Comparison of ENCODE assay signal across 8 mouse cellular contexts in the genomic region with DNA sequence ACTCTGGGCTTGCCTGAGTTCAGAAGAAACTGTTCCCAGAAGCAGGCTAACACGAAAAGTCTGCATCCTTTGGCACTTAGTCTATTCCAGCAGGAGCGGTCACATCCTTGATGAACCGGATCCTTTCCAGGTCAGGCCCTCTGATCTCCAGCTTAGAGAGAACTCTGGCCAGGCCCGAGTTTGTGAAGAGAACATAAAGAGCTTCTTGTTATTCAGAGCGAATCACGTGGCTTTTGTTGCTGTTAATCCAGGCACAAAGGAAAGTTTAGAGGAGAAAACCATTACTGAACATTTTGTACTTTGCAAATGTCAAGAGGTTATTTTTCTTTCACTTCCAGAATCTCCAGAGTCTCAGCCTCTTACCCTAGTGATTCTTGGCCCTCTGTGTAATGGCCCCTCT. TPM values are rescaled to one million over a fixed set of nuclear protein-coding genes. Genes with fewer than 3 reads are reported as not detected.
DNase-seq lines count a peak whose midpoint lies in the region; ATAC-seq and TF ChIP-seq lines count a peak whose summit lies in the region.

No protein-coding gene starts in this region.

- 9% methylated on average over 6 of the region's 6 CpGs for WGBS in forebrain, embryonic 14.5 days
- 10% methylated on average over 6 of the region's 6 CpGs for WGBS in forebrain, embryonic 12.5 days
- 62% methylated on average over 6 of the region's 6 CpGs for WGBS in lung, adult 2 months

- DNase-seq in forebrain, embryonic 14.5 days (ENCODE audit: low spot score) = peak; percentile 14
- peak; percentile 46 to 57 for DNase-seq in lung, adult 18-20 months
- no peak for DNase-seq in lung, adult 2 months
- peak; percentile 53 for DNase-seq in embryo, embryonic 10.5 days (ENCODE audit: low spot score)
- peak; percentile 13 for DNase-seq in mesoderm, embryonic 11.5 days (ENCODE audit: low read depth, low spot score)
- no peak for DNase-seq in cerebellum, adult 18-20 months
- DNase-seq in yolk sac, embryonic 10.5 days (ENCODE audit: low spot score) = no peak

- no peaks in the 10 kb centered on the region for H3K4me1 ChIP-seq in forebrain, embryonic 14.5 days (ENCODE audit: control insufficient read depth, insufficient read depth, low read length)
- H3K4me1 ChIP-seq in forebrain, embryonic 12.5 days = peaks cover 12% of the 10 kb centered on the region
- H3K4me1 ChIP-seq in lung, adult 2 months (ENCODE audit: control insufficient read depth, insufficient read depth, low read length) = peaks cover 6% of the 10 kb centered on the region

- no peaks in the 10 kb centered on the region for H3K36me3 ChIP-seq in forebrain, embryonic 14.5 days (ENCODE audit: control insufficient read depth, insufficient read depth, low read length)
- no peaks in the 10 kb centered on the region for H3K36me3 ChIP-seq in forebrain, embryonic 12.5 days (replicated peaks)

- H3K27ac ChIP-seq in forebrain, embryonic 14.5 days (ENCODE audit: low read depth, low read length) = no peak overlapping the region
- H3K27ac ChIP-seq in forebrain, embryonic 12.5 days = no peak overlapping the region

- H3K4me2 ChIP-seq in forebrain, embryonic 14.5 days (ENCODE audit: low read length) = no peak overlapping the region
- H3K4me2 ChIP-seq in forebrain, embryonic 12.5 days = no peak overlapping the region

- no peaks in the 10 kb centered on the region for H3K27me3 ChIP-seq in forebrain, embryonic 14.5 days (replicated peaks; ENCODE audit: control insufficient read depth, insufficient read depth, low read length)
- no peaks in the 10 kb centered on the region for H3K27me3 ChIP-seq in forebrain, embryonic 12.5 days

- no peaks in the 10 kb centered on the region for H3K9me3 ChIP-seq in forebrain, embryonic 14.5 days (replicated peaks; ENCODE audit: control insufficient read depth, low read length)
- H3K9me3 ChIP-seq in forebrain, embryonic 12.5 days = no peaks in the 10 kb centered on the region

- no peak overlapping the region for H3K4me3 ChIP-seq in forebrain, embryonic 14.5 days (ENCODE audit: low read depth, low read length)
- H3K4me3 ChIP-seq in forebrain, embryonic 12.5 days (replicated peaks) = no peak overlapping the region
- H3K4me3 ChIP-seq in lung, adult 2 months (replicated peaks; ENCODE audit: extremely low read depth, low read depth, low read length) = no peak overlapping the region

- H3K9ac ChIP-seq in forebrain, embryonic 14.5 days (ENCODE audit: low read length) = no peak overlapping the region
- H3K9ac ChIP-seq in forebrain, embryonic 12.5 days = no peak overlapping the region

- TF ChIP-seq CTCF in lung, adult 2 months (IDR thresholded peaks at IDR 0.05; ENCODE audit: insufficient read depth, low read length) = no peak

- no peak for ATAC-seq in forebrain, embryonic 14.5 days
- no peak for ATAC-seq in forebrain, embryonic 12.5 days (ENCODE audit: low FRiP score)

- no peak for TF ChIP-seq POLR2A in lung, adult 2 months (IDR thresholded peaks at IDR 0.05; ENCODE audit: borderline replicate concordance, extremely low read depth, low read depth, low read length)

RNA-seq across cellular contexts. Expression of a gene that starts 1.9 kb away (rescaled TPM):
- polyA plus RNA-seq in forebrain, embryonic 14.5 days (2014; fragmentation: Nextera tagmentation; extraction: Ambion mirVana) = 482 and 544 TPM in 2 replicates
- 425 and 437 TPM in 2 replicates for polyA plus RNA-seq in forebrain, embryonic 12.5 days (2016; fragmentation: Nextera tagmentation; extraction: Ambion mirVana)
- polyA plus RNA-seq in lung, adult 2 months (2012; rRNA removed) = 25.9 and 41.7 TPM in 2 replicates

Comparison
In these comparisons a context has a peak if more than half of its experiments do, and no peak if none do; other contexts are left out.
1. DNase-seq: peak in forebrain, embryonic 14.5 days (single experiment), lung, adult 18-20 months (2 of 2), embryo, embryonic 10.5 days (single experiment) and mesoderm, embryonic 11.5 days (single experiment); none in lung, adult 2 months (single experiment), cerebellum, adult 18-20 months (0 of 2) and yolk sac, embryonic 10.5 days (single experiment).